9 mouse cellular contexts compared by ENCODE assay signal in the genomic region with DNA sequence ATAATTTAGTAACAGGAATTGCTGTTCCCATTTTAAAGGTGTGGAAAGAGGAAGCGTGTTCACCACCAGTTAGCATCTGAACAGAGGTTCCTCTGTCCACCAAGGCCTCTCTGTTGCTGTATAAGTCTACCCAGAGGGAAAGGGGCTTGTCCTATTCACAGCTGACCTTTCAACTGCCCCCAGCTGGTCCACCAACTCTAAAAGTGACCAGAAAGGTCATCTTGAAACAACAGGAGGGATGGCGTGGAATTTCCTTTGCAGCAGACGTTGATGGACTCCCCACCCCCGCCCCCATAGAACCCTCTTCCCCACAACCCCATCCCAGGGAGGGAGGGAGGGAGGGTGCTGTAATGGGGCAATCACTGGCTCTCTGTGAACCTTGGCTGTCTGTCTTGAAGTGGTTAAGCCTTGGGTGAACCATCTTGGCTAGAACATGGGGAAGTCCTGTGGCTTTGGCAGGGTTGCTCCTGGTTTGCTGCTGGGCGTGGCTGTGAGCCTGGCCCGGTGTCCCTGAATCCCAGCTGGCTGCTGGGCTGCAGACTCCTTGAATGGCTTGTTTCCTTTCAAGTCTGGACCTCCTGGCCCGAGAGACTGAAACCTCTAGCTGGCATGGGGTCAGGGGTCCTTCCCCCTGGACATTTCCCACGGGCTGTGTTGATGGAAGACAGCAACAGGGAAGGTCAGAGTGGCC. TPM values are rescaled to one million over a fixed set of nuclear protein-coding genes. Genes with fewer than 3 reads are reported as not detected.
A peak's percentile ranks its signal among the peaks of the same experiment; 100 is the strongest.
DNase-seq lines count a peak whose midpoint lies in the region; ATAC-seq and TF ChIP-seq lines count a peak whose summit lies in the region.
"Had no signal": no experiment of that assay in that cellular context is flagged by ENCODE, and none has a peak within 500 bp of the region (broad histone marks: within the 10 kb centered on the region; RNA-seq: fewer than 3 reads in every experiment).

No protein-coding gene starts in this region.

- peak overlapping the region; percentile 58 for H3K9ac ChIP-seq in neural tube, embryonic 13.5 days
- H3K9ac ChIP-seq: embryonic facial prominence, embryonic 13.5 days had no signal

- H3K4me3 ChIP-seq in heart, embryonic 10.5 days: peak overlapping the region; percentile 30; the same call in 1 of the 2 replicates
- no peak overlapping the region for H3K4me3 ChIP-seq in kidney, adult 2 months (ENCODE audit: insufficient read depth, low read depth, low read length)
- peak overlapping the region; percentile 8; the same call in 1 of the 2 replicates for H3K4me3 ChIP-seq in neural tube, embryonic 13.5 days
- H3K4me3 ChIP-seq: embryonic facial prominence, embryonic 13.5 days had no signal

- no peak for TF ChIP-seq CTCF in kidney, adult 2 months (conservative IDR thresholded peaks at IDR 0.05; ENCODE audit: insufficient read depth, insufficient read length, low read depth, low read length)

- peak overlapping the region; percentile 81 for H3K4me2 ChIP-seq in neural tube, embryonic 13.5 days
- H3K4me2 ChIP-seq: embryonic facial prominence, embryonic 13.5 days had no signal

- H3K4me1 ChIP-seq in heart, embryonic 10.5 days: peaks cover 71% of the 10 kb centered on the region
- H3K4me1 ChIP-seq in kidney, adult 2 months (ENCODE audit: control insufficient read depth, insufficient read depth, low read length): peaks cover 20% of the 10 kb centered on the region
- H3K4me1 ChIP-seq in neural tube, embryonic 13.5 days (replicated peaks): peaks cover 72% of the 10 kb centered on the region

- H3K27ac ChIP-seq in heart, embryonic 10.5 days: peak overlapping the region; percentile 60; the same call in 1 of the 2 replicates
- peak overlapping the region; percentile 45 for H3K27ac ChIP-seq in kidney, adult 2 months (ENCODE audit: insufficient read depth, low read depth, low read length)
- H3K27ac ChIP-seq in neural tube, embryonic 13.5 days (replicated peaks): peak overlapping the region; percentile 49
- H3K27ac ChIP-seq: embryonic facial prominence, embryonic 13.5 days had no signal

- TF ChIP-seq POLR2A in kidney, adult 2 months (IDR thresholded peaks at IDR 0.05; ENCODE audit: low read depth, low read length): no peak

- H3K36me3 ChIP-seq in heart, embryonic 10.5 days: no peaks in the 10 kb centered on the region
- no peaks in the 10 kb centered on the region for H3K36me3 ChIP-seq in kidney, adult 2 months (ENCODE audit: control insufficient read depth, insufficient read depth, low read length)
- no peaks in the 10 kb centered on the region for H3K36me3 ChIP-seq in neural tube, embryonic 13.5 days
- H3K36me3 ChIP-seq: embryonic facial prominence, embryonic 13.5 days had no signal

- WGBS in heart, embryonic 10.5 days: 15% methylated on average over 8 of the region's 8 CpGs
- WGBS in kidney, adult 2 months: 42% methylated on average over 8 of the region's 8 CpGs
- WGBS in neural tube, embryonic 13.5 days: 12% methylated on average over 8 of the region's 8 CpGs

- no peaks in the 10 kb centered on the region for H3K27me3 ChIP-seq in heart, embryonic 10.5 days (ENCODE audit: insufficient read depth, poor library complexity, severe bottlenecking)
- H3K27me3 ChIP-seq in kidney, adult 2 months (replicated peaks; ENCODE audit: control insufficient read depth, insufficient read depth, low read length): no peaks in the 10 kb centered on the region
- no peaks in the 10 kb centered on the region for H3K27me3 ChIP-seq in neural tube, embryonic 13.5 days
- H3K27me3 ChIP-seq: embryonic facial prominence, embryonic 13.5 days had no signal

- no peaks in the 10 kb centered on the region for H3K9me3 ChIP-seq in heart, embryonic 10.5 days
- no peaks in the 10 kb centered on the region for H3K9me3 ChIP-seq in neural tube, embryonic 13.5 days
- H3K9me3 ChIP-seq: embryonic facial prominence, embryonic 13.5 days had no signal

- peak; percentile 64 to 86 for DNase-seq in adrenal gland, adult (ENCODE audit: inconsistent age in 2 of 2, low spot score in 1 of 2)
- DNase-seq in adrenal gland, adult 18-20 months (ENCODE audit: low spot score in 2 of 2): no peak
- DNase-seq in cerebellum, postnatal 14 days: peak; percentile 52 to 53
- DNase-seq in heart, embryonic 10.5 days (ENCODE audit: low spot score): no peak
- DNase-seq in kidney, adult 2 months: peak; percentile 79
- peak; percentile 80 to 88 for DNase-seq in lung, adult 18-20 months
- DNase-seq in right cerebral cortex, postnatal 25 days: no peak

- ATAC-seq in neural tube, embryonic 13.5 days (ENCODE audit: low read depth): no peak

RNA-seq across cellular contexts. Expression of gene Arrb1, which starts 4.1 kb away (rescaled TPM):
- 10 to 100 TPM; 38.3 to 43.6 TPM for total RNA-seq in adrenal gland, adult 18-20 months (2021)
- polyA plus RNA-seq in heart, embryonic 10.5 days (2016; fragmentation: Nextera tagmentation; extraction: Ambion mirVana): 13.1 and 17.9 TPM in 2 replicates
- 47.1 and 48.8 TPM in 2 replicates for polyA plus RNA-seq in kidney, adult 2 months (2012; rRNA removed)
- polyA plus RNA-seq in neural tube, embryonic 13.5 days (2015; fragmentation: Nextera tagmentation; extraction: Ambion mirVana): 15.9 and 16.2 TPM in 2 replicates

RNA-seq across cellular contexts. Expression of gene Rps3, which starts 55.8 kb away (rescaled TPM):
- total RNA-seq in adrenal gland, adult 18-20 months (2021): 100 to 1,000 TPM; 511 to 548 TPM
- 517 and 596 TPM in 2 replicates for polyA plus RNA-seq in heart, embryonic 10.5 days (2016; fragmentation: Nextera tagmentation; extraction: Ambion mirVana)
- 240 and 386 TPM in 2 replicates for polyA plus RNA-seq in kidney, adult 2 months (2012; rRNA removed)
- 514 and 540 TPM in 2 replicates for polyA plus RNA-seq in neural tube, embryonic 13.5 days (2015; fragmentation: Nextera tagmentation; extraction: Ambion mirVana)

Comparison
In these comparisons a context has a peak if more than half of its experiments do, and no peak if none do; other contexts are left out.
1. DNase-seq: peak in adrenal gland, adult (2 of 2), cerebellum, postnatal 14 days (2 of 2), kidney, adult 2 months (single experiment) and lung, adult 18-20 months (2 of 2); none in adrenal gland, adult 18-20 months (0 of 2), heart, embryonic 10.5 days (single experiment) and right cerebral cortex, postnatal 25 days (single experiment).
2. Peak in every context shown above with its lines, with median percentiles within 50 percentile points of each other: H3K27ac ChIP-seq.